In genomic region chr5:33018189-33018560, GRCm38 (mm10) we compare ENCODE assay signal across 8 mouse cellular contexts. TPM values are rescaled to one million over a fixed set of nuclear protein-coding genes. Genes with fewer than 3 reads are reported as not detected.
DNase-seq lines count a peak whose midpoint lies in the region; ATAC-seq and TF ChIP-seq lines count a peak whose summit lies in the region.

No protein-coding gene starts in this region.

- ATAC-seq in kidney, embryonic 16.5 days (ENCODE audit: low FRiP score, low TSS enrichment) = peak; percentile 65
- peak; percentile 42 for ATAC-seq in intestine, embryonic 15.5 days
- peak; percentile 66; the same call in 1 of the 2 replicates for ATAC-seq in neural tube, embryonic 12.5 days (ENCODE audit: low FRiP score, low read depth)

- peak overlapping the region; percentile 66 for H3K4me2 ChIP-seq in kidney, embryonic 16.5 days (replicated peaks; ENCODE audit: low read depth, low read length)
- H3K4me2 ChIP-seq in intestine, embryonic 15.5 days (replicated peaks) = peak overlapping the region; percentile 85
- H3K4me2 ChIP-seq in neural tube, embryonic 12.5 days (replicated peaks) = peak overlapping the region; percentile 76

- no peak for TF ChIP-seq POLR2A in cortical plate, adult 2 months (IDR thresholded peaks at IDR 0.05; ENCODE audit: extremely low read depth, insufficient read depth, low read length)

- H3K4me1 ChIP-seq in kidney, embryonic 16.5 days (ENCODE audit: insufficient read depth, low read length) = peaks cover 23% of the 10 kb centered on the region
- H3K4me1 ChIP-seq in cortical plate, adult 2 months (ENCODE audit: control insufficient read depth, insufficient read depth, low read length) = peaks cover 9% of the 10 kb centered on the region; the same call in 1 of the 2 replicates
- peaks cover 13% of the 10 kb centered on the region; the same call in 1 of the 2 replicates for H3K4me1 ChIP-seq in intestine, embryonic 15.5 days (replicated peaks)
- H3K4me1 ChIP-seq in neural tube, embryonic 12.5 days = peaks cover 23% of the 10 kb centered on the region

- peak overlapping the region; percentile 83 for H3K4me3 ChIP-seq in kidney, embryonic 16.5 days (ENCODE audit: low read length)
- peak overlapping the region; percentile 99 for H3K4me3 ChIP-seq in cortical plate, adult 2 months (ENCODE audit: insufficient read depth, low read length)
- peak overlapping the region; percentile 88 for H3K4me3 ChIP-seq in intestine, embryonic 15.5 days (replicated peaks)
- peak overlapping the region; percentile 90 for H3K4me3 ChIP-seq in neural tube, embryonic 12.5 days

- no peaks in the 10 kb centered on the region for H3K9me3 ChIP-seq in kidney, embryonic 16.5 days (ENCODE audit: low read length)
- H3K9me3 ChIP-seq in intestine, embryonic 15.5 days = no peaks in the 10 kb centered on the region
- no peaks in the 10 kb centered on the region for H3K9me3 ChIP-seq in neural tube, embryonic 12.5 days

- H3K36me3 ChIP-seq in kidney, embryonic 16.5 days (ENCODE audit: insufficient read depth, low read length) = peaks cover 8% of the 10 kb centered on the region; the same call in 1 of the 2 replicates
- H3K36me3 ChIP-seq in intestine, embryonic 15.5 days = no peaks in the 10 kb centered on the region
- H3K36me3 ChIP-seq in neural tube, embryonic 12.5 days = peaks cover 1% of the 10 kb centered on the region; the same call in 1 of the 2 replicates

- peak overlapping the region; percentile 73 for H3K27ac ChIP-seq in kidney, embryonic 16.5 days (ENCODE audit: low read length)
- peak overlapping the region; percentile 94 for H3K27ac ChIP-seq in cortical plate, adult 2 months (ENCODE audit: insufficient read depth, low read length)
- H3K27ac ChIP-seq in intestine, embryonic 15.5 days = peak overlapping the region; percentile 100
- H3K27ac ChIP-seq in neural tube, embryonic 12.5 days = peak overlapping the region; percentile 99

- 6% methylated on average over 15 of the region's 15 CpGs for WGBS in kidney, embryonic 16.5 days
- WGBS in intestine, embryonic 15.5 days = 4% methylated on average over 15 of the region's 15 CpGs
- 3% methylated on average over 15 of the region's 15 CpGs for WGBS in neural tube, embryonic 12.5 days

- peak overlapping the region; percentile 96 for H3K9ac ChIP-seq in kidney, embryonic 16.5 days (replicated peaks; ENCODE audit: low read length)
- peak overlapping the region; percentile 66 for H3K9ac ChIP-seq in intestine, embryonic 15.5 days
- H3K9ac ChIP-seq in neural tube, embryonic 12.5 days = peak overlapping the region; percentile 81

- no peak for TF ChIP-seq CTCF in cortical plate, adult 2 months (IDR thresholded peaks at IDR 0.05; ENCODE audit: extremely low read depth, insufficient read depth, low read length)

- no peaks in the 10 kb centered on the region for H3K27me3 ChIP-seq in kidney, embryonic 16.5 days (ENCODE audit: insufficient read depth, low read length)
- no peaks in the 10 kb centered on the region for H3K27me3 ChIP-seq in intestine, embryonic 15.5 days (replicated peaks)
- no peaks in the 10 kb centered on the region for H3K27me3 ChIP-seq in neural tube, embryonic 12.5 days (replicated peaks)

- DNase-seq in kidney, postnatal 10 days = no peak
- DNase-seq in left cerebral cortex, adult 8-10 months (ENCODE audit: low spot score in 2 of 2) = no peak
- DNase-seq in layer of hippocampus, adult 9-10 months (ENCODE audit: low spot score) = no peak
- no peak for DNase-seq in layer of hippocampus, adult 11-12 months (ENCODE audit: low spot score)

RNA-seq across cellular contexts. Expression of gene Ywhah, which starts 0.4 kb away (rescaled TPM):
- polyA plus RNA-seq in kidney, embryonic 16.5 days (2015; fragmentation: Nextera tagmentation; extraction: Ambion mirVana) = 369 and 385 TPM in 2 replicates
- 1,599 and 1,684 TPM in 2 replicates for polyA plus RNA-seq in cortical plate, adult 2 months (2012; rRNA removed)
- polyA plus RNA-seq in intestine, embryonic 15.5 days (2015; fragmentation: Nextera tagmentation; extraction: Ambion mirVana) = 440 and 463 TPM in 2 replicates
- polyA plus RNA-seq in neural tube, embryonic 12.5 days (2016; fragmentation: Nextera tagmentation; extraction: Ambion mirVana) = 507 and 538 TPM in 2 replicates
- 1,000 to 10,000 TPM in 2 of 4 experiments, 100 to 1,000 TPM in 2; 903 to 1,086 (median 994) TPM for total RNA-seq in left cerebral cortex, adult 8-10 months (2022)
